Mouse (Mus musculus) liver, embryonic 11.5 days (tissue): ENCODE data around the gene Gucy2g. TPM values are rescaled to one million over a fixed set of nuclear protein-coding genes. Genes with fewer than 3 reads are reported as not detected.

Source experiments
- ATAC-seq: fragments of 200-750 bp; cut with Nextera tagmentation; replicated peaks from 2 replicates; pipeline ENCODE4 v1.8.0; 2017; ENCODE audit warnings: moderate number of reproducible peaks, mild to moderate bottlenecking, moderate TSS enrichment, moderate library complexity; ENCODE audit not compliant: low FRiP score
- DNase-seq: peaks from one replicate; pipeline ENCODE4 v3.0.0-alpha.2; 2017; ENCODE audit warnings: low spot score
- H3K27ac ChIP-seq: fragments of 300-500 bp; sonication (generic); 2 replicates; pipeline ENCODE4 v1.5.1; 2014; ENCODE audit warnings: mild to moderate bottlenecking, low read depth, low read length, control low read depth
- H3K27me3 ChIP-seq: fragments of 300-500 bp; sonication (generic); replicated peaks from 2 replicates; pipeline ENCODE4 v1.6.1; 2014; ENCODE audit warnings: low read length, mixed read lengths; ENCODE audit not compliant: control insufficient read depth, insufficient read depth
- H3K36me3 ChIP-seq: fragments of 300-500 bp; sonication (generic); 2 replicates; pipeline ENCODE4 v1.6.1; 2014; ENCODE audit warnings: mild to moderate bottlenecking, low read length, moderate library complexity, mixed read lengths; ENCODE audit not compliant: control insufficient read depth, insufficient read depth
- H3K4me1 ChIP-seq: fragments of 300-500 bp; sonication (generic); replicated peaks from 2 replicates; pipeline ENCODE4 v1.6.1; 2014; ENCODE audit warnings: low read length, mixed read lengths; ENCODE audit not compliant: control insufficient read depth, insufficient read depth
- H3K4me2 ChIP-seq: fragments of 300-500 bp; sonication (generic); 2 replicates; pipeline ENCODE4 v1.6.1; 2014; ENCODE audit warnings: mild to moderate bottlenecking, control low read depth, moderate library complexity
- H3K4me3 ChIP-seq: fragments of 300-500 bp; sonication (generic); 2 replicates; pipeline ENCODE4 v1.5.1; 2014; ENCODE audit warnings: low read depth, low read length, control low read depth
- H3K9ac ChIP-seq: fragments of 300-500 bp; sonication (generic); 2 replicates; pipeline ENCODE4 v1.6.1; 2014; ENCODE audit warnings: low read depth, low read length, control low read depth
- H3K9me3 ChIP-seq: fragments of 300-500 bp; sonication (generic); 2 replicates; pipeline ENCODE4 v1.6.1; 2016; ENCODE audit warnings: low read length, inconsistent platforms, mixed read lengths; ENCODE audit not compliant: control insufficient read depth
- WGBS: fragments of 180-500 bp; shearing (Covaris S2); extraction: QIAGEN DNeasy Blood & Tissue Kit; methylation state at CpG from one replicate; pipeline ENCODE4 v1.1.7; 2014; 5-methylcytosine and 5-hydroxymethylcytosine counted together
- polyA plus RNA-seq: library from polyadenylated mRNA; unstranded; fragments of >200 nt; fragmentation: Nextera tagmentation; extraction: Ambion mirVana; gene quantifications from 2 replicates; pipeline ENCODE4 v1.2.1, GENCODE M21; 2014

The Gucy2g gene
- polyA plus RNA-seq, 1 experiment from 2014 or later = 0.04 TPM

- Histone ChIP-seq H3K27me3 (no peaks in the 10 kb centered on the region), H3K9ac (no peak overlapping the region), H3K36me3 (no peaks in the 10 kb centered on the region), H3K9me3 (no peaks in the 10 kb centered on the region), H3K4me1 (no peaks in the 10 kb centered on the region), H3K4me2 (peak overlapping the region; percentile 19; the same call in 1 of the 2 replicates), H3K4me3 (no peak overlapping the region), H3K27ac (no peak overlapping the region)
- ATAC-seq (no peak), DNase-seq (no peak)
- WGBS = 73% methylated on average over 2 of the region's 2 CpGs
Measured at GRCm38 (mm10) chr19:55191596-55191995, 49.4 kb downstream of the Gucy2g start.

- ATAC-seq (no peak), DNase-seq (no peak)
- Histone ChIP-seq H3K4me2 (no peak overlapping the region), H3K4me1 (no peaks in the 10 kb centered on the region), H3K27ac (no peak overlapping the region), H3K9ac (no peak overlapping the region), H3K4me3 (no peak overlapping the region), H3K36me3 (no peaks in the 10 kb centered on the region), H3K9me3 (no peaks in the 10 kb centered on the region), H3K27me3 (no peaks in the 10 kb centered on the region)
- 70% methylated on average over 5 of the region's 5 CpGs for WGBS
Measured at GRCm38 (mm10) chr19:55190065-55190464, 51.0 kb downstream of the Gucy2g start.

- no peak overlapping the region for H3K27ac ChIP-seq
- H3K4me3 ChIP-seq = no peak overlapping the region
- H3K4me1 ChIP-seq = no peaks in the 10 kb centered on the region
- no peaks in the 10 kb centered on the region for H3K9me3 ChIP-seq
- ATAC-seq (no peak), DNase-seq (no peak)
- 71% methylated on average over 3 of the region's 3 CpGs for WGBS
- H3K9ac ChIP-seq = no peak overlapping the region
- no peak overlapping the region for H3K4me2 ChIP-seq
- H3K27me3 ChIP-seq = no peaks in the 10 kb centered on the region
- H3K36me3 ChIP-seq = no peaks in the 10 kb centered on the region
Measured at GRCm38 (mm10) chr19:55185651-55186050, 55.4 kb downstream of the Gucy2g start.

GRCm38 (mm10) chr19:55185074-55185473, 56.0 kb downstream of the Gucy2g start:
- no peaks in the 10 kb centered on the region for H3K9me3 ChIP-seq
- no peak overlapping the region for H3K27ac ChIP-seq
- H3K36me3 ChIP-seq = no peaks in the 10 kb centered on the region
- H3K4me2 ChIP-seq = no peak overlapping the region
- H3K27me3 ChIP-seq = no peaks in the 10 kb centered on the region
- ATAC-seq (no peak), DNase-seq (no peak)
- no peak overlapping the region for H3K9ac ChIP-seq
- WGBS = 77% methylated on average over 7 of the region's 7 CpGs
- H3K4me1 ChIP-seq = no peaks in the 10 kb centered on the region
- H3K4me3 ChIP-seq = no peak overlapping the region

GRCm38 (mm10) chr19:55184442-55184841, 56.6 kb downstream of the Gucy2g start:
- no peak overlapping the region for H3K9ac ChIP-seq
- no peaks in the 10 kb centered on the region for H3K9me3 ChIP-seq
- H3K4me1 ChIP-seq = no peaks in the 10 kb centered on the region
- H3K4me2 ChIP-seq = no peak overlapping the region
- no peak for ATAC-seq
- DNase-seq = no peak
- 79% methylated on average over 7 of the region's 7 CpGs for WGBS
- H3K4me3 ChIP-seq = no peak overlapping the region
- H3K36me3 ChIP-seq = no peaks in the 10 kb centered on the region
- H3K27ac ChIP-seq = no peak overlapping the region
- H3K27me3 ChIP-seq = no peaks in the 10 kb centered on the region

- Histone ChIP-seq H3K36me3 (no peaks in the 10 kb centered on the region), H3K27me3 (no peaks in the 10 kb centered on the region), H3K4me2 (no peak within 1 kb of the TSS), H3K27ac (no peak within 1 kb of the TSS), H3K9ac (no peak within 1 kb of the TSS), H3K9me3 (no peaks in the 10 kb centered on the region), H3K4me1 (no peaks in the 10 kb centered on the region), H3K4me3 (no peak within 1 kb of the TSS)
- WGBS = 75% methylated on average over 5 of the region's 5 CpGs
- DNase-seq (no peak), ATAC-seq (no peak)
Measured at GRCm38 (mm10) chr19:55180433-55180832, 60.6 kb downstream of the Gucy2g start, which contains the start of gene Tectb. Gene Tectb (plus strand): TSS chr19:55180733.

- H3K4me2 ChIP-seq = no peak overlapping the region
- no peak overlapping the region for H3K9ac ChIP-seq
- H3K4me1 ChIP-seq = no peaks in the 10 kb centered on the region
- 84% methylated on average over 3 of the region's 3 CpGs for WGBS
- DNase-seq (no peak), ATAC-seq (no peak)
- H3K27me3 ChIP-seq = no peaks in the 10 kb centered on the region
- H3K9me3 ChIP-seq = no peaks in the 10 kb centered on the region
- H3K27ac ChIP-seq = no peak overlapping the region
- H3K36me3 ChIP-seq = no peaks in the 10 kb centered on the region
- no peak overlapping the region for H3K4me3 ChIP-seq
Measured at GRCm38 (mm10) chr19:55177143-55177542, 63.9 kb downstream of the Gucy2g start.

- H3K27me3 ChIP-seq = no peaks in the 10 kb centered on the region
- ATAC-seq (no peak), DNase-seq (no peak)
- H3K27ac ChIP-seq = no peak overlapping the region
- no peaks in the 10 kb centered on the region for H3K4me1 ChIP-seq
- no peaks in the 10 kb centered on the region for H3K36me3 ChIP-seq
- 62% methylated on average over 1 of the region's 1 CpGs for WGBS
- H3K4me3 ChIP-seq = no peak overlapping the region
- H3K9me3 ChIP-seq = no peaks in the 10 kb centered on the region; the same call in 1 of the 2 replicates
- H3K9ac ChIP-seq = no peak overlapping the region
- no peak overlapping the region for H3K4me2 ChIP-seq
Measured at GRCm38 (mm10) chr19:55171585-55171984, 69.5 kb downstream of the Gucy2g start.

GRCm38 (mm10) chr19:55170399-55170798, 70.6 kb downstream of the Gucy2g start:
- Histone ChIP-seq H3K36me3 (no peaks in the 10 kb centered on the region), H3K9ac (no peak overlapping the region), H3K9me3 (no peaks in the 10 kb centered on the region; the same call in 1 of the 2 replicates), H3K4me3 (no peak overlapping the region), H3K27me3 (no peaks in the 10 kb centered on the region), H3K4me2 (no peak overlapping the region), H3K4me1 (no peaks in the 10 kb centered on the region), H3K27ac (no peak overlapping the region)
- DNase-seq = no peak
- ATAC-seq = no peak
